Mouse (Mus musculus) lung, postnatal 0 days (tissue): ENCODE results near the gene Erp44.

ENCODE experiments used
- CTCF ChIP-seq: IDR thresholded peaks from 2 replicates; pipeline ENCODE4 v1.5.1; 2016; ENCODE audit warnings: antibody characterized with exemption, mild to moderate bottlenecking
- EP300 ChIP-seq: IDR thresholded peaks from 2 replicates; pipeline ENCODE4 v1.6.1; 2016; ENCODE audit warnings: antibody characterized with exemption, mild to moderate bottlenecking, control low read depth

DNA sequence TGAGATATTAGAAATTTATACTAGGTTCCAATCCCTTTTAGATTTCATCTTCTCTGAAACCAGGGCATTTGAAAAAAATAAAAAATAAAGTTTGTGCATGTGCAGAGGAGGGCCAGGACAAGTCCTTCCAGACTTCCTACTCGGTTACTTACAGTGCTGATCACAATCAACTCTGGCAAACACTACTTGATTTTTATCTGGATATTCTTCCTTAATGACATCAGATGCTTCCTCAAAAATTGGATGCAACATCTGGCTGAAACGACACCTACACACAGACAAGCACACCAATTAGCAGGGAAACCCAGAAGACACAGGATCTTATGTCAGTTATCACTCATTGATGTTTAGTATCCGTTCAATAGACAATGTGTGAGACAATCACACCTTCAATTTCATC lies 42.6 kb downstream of the Erp44 start:
- TF ChIP-seq CTCF, result no peak
- TF ChIP-seq EP300, result no peak
